Mouse (Mus musculus): ENCODE results near the gene Krtap9-3.
"Not testable (repeated sequence)": the region's sequence is repeated elsewhere in the genome, so short reads cannot be mapped to it uniquely, and the experiment has no call there.

Gene Krtap9-3

DNA sequence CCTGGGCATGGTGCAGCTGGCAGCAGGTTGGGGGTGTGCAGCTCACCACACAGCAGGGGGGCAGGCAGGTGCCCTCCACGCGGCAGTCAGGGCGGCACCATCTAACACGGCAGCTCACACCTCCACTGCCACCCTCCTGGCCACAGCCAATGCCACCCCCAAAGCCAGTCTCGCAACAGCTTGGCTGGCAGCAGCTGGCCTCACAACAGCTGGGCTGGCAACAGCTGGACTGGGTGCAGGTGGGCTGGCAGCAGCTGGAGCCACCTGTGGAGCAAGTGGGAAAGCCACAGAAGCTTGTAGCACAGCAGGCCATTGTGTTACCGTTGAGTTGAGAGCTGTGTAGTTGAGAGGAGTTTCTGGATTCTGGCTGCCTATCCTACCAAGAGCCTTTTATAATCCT is at the start of gene Krtap9-3:
TSS of gene Krtap9-3 (minus strand) at position 364 of the 400 bp plus-strand sequence.
- not testable (repeated sequence) for DNase-seq (ENCODE audit: extremely low read depth, low read depth)

DNA sequence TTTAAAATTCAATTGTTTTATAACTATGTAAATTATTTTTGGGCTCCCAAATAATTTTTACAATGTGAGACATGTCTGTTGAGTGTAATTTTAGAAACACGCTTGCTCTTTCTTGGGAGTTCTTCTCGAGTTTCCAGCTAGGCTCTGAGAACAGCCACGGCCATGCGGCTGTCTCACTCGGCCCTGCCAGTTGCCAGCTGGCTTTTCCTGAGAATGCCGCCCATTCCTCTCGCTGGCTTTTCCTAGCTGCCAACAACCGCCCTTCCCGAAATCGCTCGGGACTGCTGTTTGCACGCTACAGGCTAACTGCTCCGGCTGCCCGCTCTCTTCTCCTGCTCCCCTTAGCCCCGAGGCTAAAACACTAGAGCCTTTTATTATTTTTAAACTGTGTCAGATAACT is 48.5 kb upstream of the Krtap9-3 start:
- DNase-seq (ENCODE audit: extremely low read depth, low read depth), result no peak

DNA sequence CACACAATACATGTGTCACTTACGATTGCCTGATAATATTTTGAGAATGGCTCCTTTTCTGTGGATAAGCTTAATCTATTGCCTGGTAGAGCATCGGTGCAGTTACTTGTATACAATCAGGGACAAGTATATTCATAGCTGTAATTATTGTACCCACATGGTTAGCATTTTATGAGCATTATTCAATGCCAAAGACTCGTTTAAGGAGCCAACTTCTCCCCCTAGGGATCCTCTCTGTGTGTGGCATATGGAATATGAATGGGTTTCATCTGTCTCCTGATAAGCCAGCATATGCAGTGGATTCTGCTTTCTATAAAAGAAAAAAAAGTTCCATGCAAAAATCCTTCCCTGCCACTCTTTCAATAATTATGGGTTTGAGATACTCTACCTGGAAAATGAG is 46.4 kb upstream of the Krtap9-3 start:
- no peak for DNase-seq (ENCODE audit: extremely low read depth, low read depth)

- not testable (repeated sequence) for DNase-seq (ENCODE audit: extremely low read depth, low read depth)
These were observed 45.8 kb upstream of the Krtap9-3 start, which contains the start of gene Krtap4-7 for GRCm38 (mm10) chr11:99643635-99644139. TSS of gene Krtap4-7 (minus strand) at chr11:99644089.

GRCm38 (mm10) chr11:99640926-99641325 is 43.0 kb upstream of the Krtap9-3 start:
- DNase-seq (ENCODE audit: extremely low read depth, low read depth), result no peak

- no peak for DNase-seq (ENCODE audit: extremely low read depth, low read depth)
These were observed 39.2 kb upstream of the Krtap9-3 start for GRCm38 (mm10) chr11:99637086-99637485.

GRCm38 (mm10) chr11:99634653-99635134 is 36.8 kb upstream of the Krtap9-3 start, which contains the start of gene Krtap4-2:
TSS of gene Krtap4-2 (minus strand) at chr11:99635084.
- DNase-seq (ENCODE audit: extremely low read depth, low read depth), result no peak

GRCm38 (mm10) chr11:99633293-99633692 is 35.4 kb upstream of the Krtap9-3 start:
- no peak for DNase-seq (ENCODE audit: extremely low read depth, low read depth)

DNA sequence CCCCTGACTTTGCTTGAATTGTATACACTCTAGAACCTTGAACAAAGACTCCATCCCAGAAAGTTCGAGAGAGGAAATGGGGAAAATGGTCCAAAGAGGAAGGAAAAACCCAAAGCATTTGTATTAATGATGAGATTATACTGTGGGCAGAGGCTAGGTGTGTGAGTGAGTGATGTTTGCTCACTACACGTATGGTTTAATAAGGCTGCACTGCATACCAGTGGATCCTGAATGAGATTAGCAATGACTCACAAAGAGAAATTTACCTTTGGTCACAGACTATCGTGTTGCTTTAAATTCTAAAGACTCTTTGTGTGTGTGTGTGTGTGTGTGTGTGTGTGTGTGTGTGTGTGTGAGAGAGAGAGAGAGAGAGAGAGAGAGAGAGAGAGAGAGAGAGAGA is 33.0 kb upstream of the Krtap9-3 start:
- no peak for DNase-seq (ENCODE audit: extremely low read depth, low read depth)

- DNase-seq (ENCODE audit: extremely low read depth, low read depth), result no peak
These were observed 30.2 kb upstream of the Krtap9-3 start, which contains the start of gene Krtap4-1 for GRCm38 (mm10) chr11:99628138-99628537. TSS of gene Krtap4-1 (minus strand) at chr11:99628238.

DNA sequence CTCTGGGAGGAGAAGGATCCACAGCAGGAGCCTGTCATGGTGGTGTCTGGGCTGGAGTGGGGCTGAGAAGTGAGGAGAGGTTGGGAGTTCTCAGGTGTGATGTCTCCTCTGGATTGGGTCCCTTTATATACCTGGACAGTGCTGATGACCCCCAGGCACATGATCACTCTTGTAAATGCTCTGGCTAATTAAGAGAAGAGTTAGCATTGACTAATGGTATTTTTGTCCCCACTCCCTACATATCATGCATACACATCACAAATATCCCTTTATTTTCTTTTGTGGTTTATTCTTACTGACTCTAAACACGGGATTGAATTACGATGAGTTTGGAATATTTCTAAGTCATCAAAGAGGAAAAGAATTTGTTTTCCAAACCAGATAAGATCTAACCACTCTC is 22.4 kb upstream of the Krtap9-3 start, which contains the start of gene Gm11562:
TSS of gene Gm11562 (minus strand) at position 101 of the 400 bp plus-strand sequence.
- DNase-seq (ENCODE audit: extremely low read depth, low read depth), result no peak

DNA sequence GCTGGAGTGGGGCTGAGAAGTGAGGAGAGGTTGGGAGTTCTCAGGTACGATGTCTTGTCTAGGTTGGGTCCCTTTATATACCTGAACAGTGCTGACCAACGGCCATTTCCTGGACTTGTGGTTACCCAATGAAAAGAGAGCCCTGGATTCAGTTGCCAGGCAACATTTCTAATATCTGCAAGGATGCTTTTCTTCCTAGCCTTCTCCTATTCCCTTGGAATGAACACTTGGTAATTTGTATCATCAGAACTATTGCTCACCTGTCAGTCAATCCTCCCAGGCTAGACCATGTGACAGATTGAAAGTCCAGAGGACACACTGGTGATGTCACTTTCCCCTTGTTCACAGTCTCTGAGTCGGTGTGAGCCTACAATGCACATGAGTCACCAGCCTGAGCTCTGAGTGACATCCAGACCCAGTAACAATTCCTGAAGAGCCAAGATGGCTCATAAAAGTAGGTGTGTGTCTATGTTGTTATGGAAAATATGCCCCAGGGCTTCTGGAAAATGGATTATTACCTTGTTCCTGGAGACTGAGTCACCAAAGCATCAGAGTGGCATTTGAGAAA is 17.0 kb upstream of the Krtap9-3 start, which contains the start of gene Krtap2-4:
TSS of gene Krtap2-4 (minus strand) at position 51 of the 568 bp plus-strand sequence.
- DNase-seq (ENCODE audit: extremely low read depth, low read depth), result no peak

- DNase-seq (ENCODE audit: extremely low read depth, low read depth), result not testable (repeated sequence)
These were observed 12.2 kb upstream of the Krtap9-3 start, which contains the start of gene Gm11937 for GRCm38 (mm10) chr11:99610089-99610488. TSS of gene Gm11937 (minus strand) at chr11:99610189.

DNA sequence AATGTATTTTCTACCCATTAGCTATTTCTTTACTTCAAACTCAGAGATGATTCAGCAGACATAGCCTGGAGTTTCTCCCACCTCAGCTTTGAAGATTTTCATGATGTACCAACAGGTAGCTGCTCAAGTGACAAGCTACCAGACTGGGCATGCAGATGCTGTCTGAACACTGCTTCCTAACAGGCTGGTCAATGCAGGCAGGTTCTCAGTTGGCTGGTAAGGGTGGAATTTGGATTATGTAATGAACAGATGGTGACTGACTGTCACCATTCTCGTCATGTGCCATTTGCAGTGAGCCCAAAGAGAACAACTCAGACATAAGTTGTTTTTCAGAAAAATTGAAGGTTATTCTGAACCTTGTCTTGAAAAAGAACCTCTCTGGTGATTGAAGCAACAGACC is 11.2 kb upstream of the Krtap9-3 start:
- no peak for DNase-seq (ENCODE audit: extremely low read depth, low read depth)

DNA sequence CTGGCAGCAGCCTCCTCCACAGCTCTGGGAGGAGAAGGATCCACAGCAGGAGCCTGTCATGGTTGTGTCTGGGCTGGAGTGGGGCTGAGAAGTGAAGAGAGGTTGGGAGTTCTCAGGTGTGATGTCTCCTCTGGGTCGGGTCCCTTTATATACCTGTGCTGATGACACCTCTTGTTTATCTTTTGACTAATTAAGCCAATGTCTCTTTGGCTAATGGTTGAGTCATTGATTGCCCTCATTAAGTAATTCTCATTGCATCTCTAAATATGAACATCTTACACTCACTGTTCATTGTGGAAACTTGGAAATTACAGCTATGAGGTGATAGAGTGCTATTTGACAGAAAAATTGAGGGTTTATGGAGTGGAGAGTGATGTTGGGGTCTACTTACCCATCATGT is 5.3 kb upstream of the Krtap9-3 start, which contains the start of gene Gm11938:
TSS of gene Gm11938 (minus strand) at position 101 of the 400 bp plus-strand sequence.
- DNase-seq (ENCODE audit: extremely low read depth, low read depth), result not testable (repeated sequence)

DNA sequence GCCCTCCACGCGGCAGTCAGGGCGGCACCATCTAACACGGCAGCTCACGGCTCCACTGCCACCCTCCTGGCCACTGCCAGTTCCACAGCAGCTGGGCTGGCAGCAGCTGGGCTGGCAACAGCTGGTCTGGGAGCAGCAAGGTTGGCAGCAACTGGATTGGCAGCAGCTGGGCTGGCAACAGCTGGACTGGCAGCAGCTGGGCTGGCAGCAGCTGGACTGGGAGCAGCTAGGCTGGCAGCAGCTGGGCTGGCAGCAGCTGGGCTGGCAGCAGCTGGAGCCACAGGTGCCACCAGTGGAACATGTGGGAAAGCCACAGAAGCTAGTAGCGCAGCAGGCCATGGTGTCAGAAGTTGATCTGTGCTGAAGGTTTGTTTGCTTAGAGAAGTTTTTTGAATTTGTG is 6.9 kb downstream of the Krtap9-3 start, which contains the start of gene Krtap1-3:
TSS of gene Krtap1-3 (minus strand) at position 359 of the 400 bp plus-strand sequence.
- no peak for DNase-seq (ENCODE audit: extremely low read depth, low read depth)

DNA sequence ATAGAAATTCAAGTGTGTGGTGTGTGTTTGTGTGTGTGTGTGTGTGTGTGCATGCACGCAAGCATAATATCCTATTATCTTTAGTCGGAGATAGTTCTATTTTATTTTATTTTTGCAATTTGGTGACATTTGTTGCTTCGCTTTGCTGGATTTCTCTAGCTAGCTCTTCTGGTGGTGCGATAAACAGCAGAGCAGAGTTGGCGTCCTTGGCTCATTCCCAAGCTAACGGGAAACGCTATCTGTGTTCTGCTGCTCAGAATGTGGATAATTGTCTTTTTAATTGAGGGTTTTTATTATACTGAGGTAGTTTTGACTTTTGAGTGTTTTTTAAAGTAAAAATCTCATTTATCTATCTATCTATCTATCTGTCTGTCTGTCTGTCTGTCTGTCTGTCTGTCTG is 12.8 kb downstream of the Krtap9-3 start:
- no peak for DNase-seq (ENCODE audit: extremely low read depth, low read depth)

GRCm38 (mm10) chr11:99583245-99583704 is 14.6 kb downstream of the Krtap9-3 start, which contains the start of gene Krtap1-4:
TSS of gene Krtap1-4 (minus strand) at chr11:99583654.
- DNase-seq (ENCODE audit: extremely low read depth, low read depth), result no peak

GRCm38 (mm10) chr11:99581564-99581963 is 16.3 kb downstream of the Krtap9-3 start:
- no peak for DNase-seq (ENCODE audit: extremely low read depth, low read depth)

GRCm38 (mm10) chr11:99581051-99581450 is 16.9 kb downstream of the Krtap9-3 start:
- no peak for DNase-seq (ENCODE audit: extremely low read depth, low read depth)

DNA sequence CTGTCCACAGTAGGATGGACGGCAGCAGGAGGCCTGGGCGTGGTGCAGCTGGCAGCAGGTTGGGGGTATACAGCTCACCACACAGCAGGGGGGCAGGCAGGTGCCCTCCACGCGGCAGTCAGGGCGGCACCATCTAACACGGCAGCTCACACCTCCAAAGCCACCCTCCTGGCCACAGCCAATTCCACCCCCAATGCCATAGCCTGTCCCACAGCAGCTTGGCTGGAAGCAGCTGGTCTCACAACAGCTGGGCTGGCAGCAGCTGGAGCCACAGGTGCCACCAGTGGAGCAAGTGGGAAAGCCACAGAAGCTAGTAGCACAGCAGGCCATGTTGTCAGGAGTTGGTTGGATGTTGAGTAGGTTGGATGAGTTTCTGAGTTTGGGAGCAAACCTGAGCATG is 17.3 kb downstream of the Krtap9-3 start, which contains the start of gene Krtap1-5:
TSS of gene Krtap1-5 (minus strand) at position 381 of the 400 bp plus-strand sequence.
- no peak for DNase-seq (ENCODE audit: extremely low read depth, low read depth)

- no peak for DNase-seq (ENCODE audit: extremely low read depth, low read depth)
These were observed 23.8 kb downstream of the Krtap9-3 start for GRCm38 (mm10) chr11:99574106-99574505.

All from MEL-GATA-1-ER (cell line).